Mouse (Mus musculus): ENCODE measurements around the gene Lamtor1. TPM values are rescaled to one million over a fixed set of nuclear protein-coding genes. Genes with fewer than 3 reads are reported as not detected.

Gene Lamtor1
- polyA plus RNA-seq, 1 experiment from 2014 or later = 168 TPM

DNA sequence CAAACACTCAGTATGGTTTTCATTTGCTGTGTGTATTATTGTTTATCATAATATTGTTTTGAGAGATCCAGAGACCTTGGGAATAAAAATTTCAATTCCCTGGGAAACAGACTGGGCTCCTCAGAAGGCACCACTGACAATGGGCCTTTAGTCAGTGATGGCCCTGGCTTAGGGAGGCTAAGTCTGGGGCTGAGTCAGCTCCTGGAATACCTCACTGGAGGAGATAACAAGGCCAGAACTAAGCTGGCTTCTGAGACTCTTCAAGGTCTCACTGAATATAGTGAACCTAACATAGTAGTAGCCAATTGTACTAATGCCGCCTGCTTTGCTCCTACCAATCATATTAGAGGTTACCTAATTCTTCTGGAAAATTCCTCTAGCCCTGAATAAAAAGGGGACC lies 29.7 kb upstream of the Lamtor1 start:
- DNase-seq (ENCODE audit: low spot score) = no peak
- Histone ChIP-seq H3K4me1 (no peaks in the 10 kb centered on the region), H3K27ac (replicated peaks) (no peak overlapping the region), H3K4me3 (no peak overlapping the region), H3K36me3 (replicated peaks) (no peaks in the 10 kb centered on the region), H3K27me3 (replicated peaks; ENCODE audit: low read depth, poor library complexity, severe bottlenecking) (no peaks in the 10 kb centered on the region), H3K9me3 (no peaks in the 10 kb centered on the region)
- 90% methylated on average over 1 of the region's 1 CpGs for whole genome bisulfite sequencing

DNA sequence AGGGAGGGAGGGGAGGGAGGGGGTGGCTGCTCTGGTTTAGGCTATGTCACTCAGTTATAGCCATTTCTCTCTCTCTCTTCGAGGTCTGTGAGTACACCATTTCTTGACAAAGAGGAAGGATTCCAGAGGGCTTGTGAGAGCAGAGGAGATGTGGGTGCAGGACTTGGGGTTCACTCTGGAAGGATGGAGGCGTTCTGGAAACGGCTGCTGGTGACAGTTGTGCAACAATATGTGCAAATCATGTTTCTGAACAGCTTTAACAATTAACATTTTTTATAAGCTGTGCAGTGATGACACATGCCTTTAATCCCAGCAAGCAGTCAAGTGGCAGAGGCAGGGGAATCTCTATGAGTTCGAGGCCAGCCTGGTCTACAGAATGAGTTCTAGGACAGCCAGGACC lies 24.8 kb upstream of the Lamtor1 start:
- Histone ChIP-seq H3K4me1 (no peaks in the 10 kb centered on the region), H3K27me3 (replicated peaks; ENCODE audit: low read depth, poor library complexity, severe bottlenecking) (no peaks in the 10 kb centered on the region), H3K4me3 (no peak overlapping the region), H3K27ac (replicated peaks) (no peak overlapping the region), H3K36me3 (replicated peaks) (no peaks in the 10 kb centered on the region), H3K9me3 (no peaks in the 10 kb centered on the region)
- 78% methylated on average over 4 of the region's 4 CpGs for WGBS
- DNase-seq (ENCODE audit: low spot score) = no peak

DNA sequence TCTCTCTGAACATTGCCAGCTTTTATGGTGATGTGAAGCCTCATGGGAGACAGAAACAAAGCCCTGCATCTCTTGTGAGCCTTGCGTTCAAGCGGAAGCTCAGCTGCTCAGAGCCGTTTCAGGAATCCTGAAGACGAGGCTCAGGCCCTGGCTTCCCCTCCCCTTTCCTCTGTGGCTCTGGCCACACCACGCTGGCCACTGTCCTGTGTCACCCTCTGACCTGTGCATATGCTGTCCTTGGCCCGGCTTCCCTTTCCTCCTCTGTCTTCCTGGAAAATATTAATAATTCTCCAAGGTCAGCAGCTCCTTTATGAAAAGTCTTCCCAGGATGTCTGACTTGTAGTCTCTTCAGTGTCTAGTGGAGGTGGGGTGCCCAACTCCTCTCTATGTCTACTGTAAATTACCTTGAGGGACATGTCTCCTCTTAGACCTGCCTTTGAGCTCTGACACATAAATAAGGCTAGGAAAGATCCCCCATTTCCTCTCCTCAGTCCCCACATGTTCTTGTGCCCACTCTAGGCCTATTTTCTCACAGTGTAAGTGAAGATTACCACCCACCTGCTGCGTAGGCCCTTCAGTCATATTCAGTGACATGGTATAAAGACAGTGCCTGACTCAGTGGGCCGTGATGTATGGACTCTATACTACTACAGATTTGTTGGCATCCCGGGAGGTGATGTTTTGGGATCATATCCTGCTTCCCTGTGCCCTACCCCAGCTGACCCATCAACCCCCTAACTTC lies 23.1 kb upstream of the Lamtor1 start:
- no peaks in the 10 kb centered on the region for H3K27me3 ChIP-seq (replicated peaks; ENCODE audit: low read depth, poor library complexity, severe bottlenecking)
- H3K4me3 ChIP-seq = no peak overlapping the region
- WGBS = 78% methylated on average over 9 of the region's 9 CpGs
- H3K36me3 ChIP-seq (replicated peaks) = no peaks in the 10 kb centered on the region
- H3K27ac ChIP-seq (replicated peaks) = 0 out of 2 replicates have a peak overlapping the region, but pooled peaks have one; percentile 14
- DNase-seq (ENCODE audit: low spot score) = no peak
- H3K4me1 ChIP-seq = no peaks in the 10 kb centered on the region
- H3K9me3 ChIP-seq = no peaks in the 10 kb centered on the region

DNA sequence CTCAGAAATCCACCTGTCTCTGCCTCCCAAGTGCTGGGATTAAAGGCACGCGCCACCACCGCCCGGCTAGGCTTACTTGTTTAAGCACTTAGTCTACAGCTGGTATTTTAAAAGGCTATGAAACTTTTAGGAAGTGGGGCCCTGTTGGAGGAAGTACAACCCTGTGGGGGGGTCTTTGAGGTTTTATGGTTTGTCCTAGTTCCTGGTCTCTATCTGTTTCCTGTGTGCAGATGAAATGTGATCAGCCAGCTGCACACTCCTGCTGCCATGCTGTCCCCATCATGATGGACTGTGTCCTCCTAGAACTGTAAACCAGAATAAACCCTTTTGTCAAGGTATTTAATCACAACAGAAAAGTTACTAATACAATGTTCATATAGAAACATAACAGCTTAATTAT lies 21.5 kb upstream of the Lamtor1 start:
- H3K9me3 ChIP-seq = no peaks in the 10 kb centered on the region
- no peak for DNase-seq (ENCODE audit: low spot score)
- no peak overlapping the region for H3K4me3 ChIP-seq
- no peaks in the 10 kb centered on the region for H3K36me3 ChIP-seq (replicated peaks)
- WGBS = 91% methylated on average over 4 of the region's 4 CpGs
- H3K27ac ChIP-seq (replicated peaks) = no peak overlapping the region
- H3K4me1 ChIP-seq = no peaks in the 10 kb centered on the region
- no peaks in the 10 kb centered on the region for H3K27me3 ChIP-seq (replicated peaks; ENCODE audit: low read depth, poor library complexity, severe bottlenecking)

DNA sequence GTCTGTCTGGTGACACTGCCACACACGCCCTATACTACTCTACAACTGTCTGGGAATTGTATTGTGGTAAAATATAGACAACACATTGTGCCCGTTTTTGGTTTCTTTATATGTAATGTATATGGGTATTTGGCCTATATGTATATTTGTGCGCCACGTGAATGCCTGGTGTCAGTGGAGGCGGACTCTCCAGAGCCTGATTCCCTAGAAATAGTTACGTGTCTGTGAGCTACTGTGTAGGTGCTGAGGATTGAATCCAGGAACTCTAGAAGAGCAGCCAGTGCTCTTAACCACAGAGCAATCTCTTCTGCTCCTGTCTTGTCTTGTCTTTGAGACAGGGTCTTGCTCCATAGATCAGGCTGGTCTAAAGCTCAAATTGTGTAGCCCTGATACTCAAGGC lies 19.4 kb upstream of the Lamtor1 start:
- no peak overlapping the region for H3K27ac ChIP-seq (replicated peaks)
- no peaks in the 10 kb centered on the region for H3K27me3 ChIP-seq (replicated peaks; ENCODE audit: low read depth, poor library complexity, severe bottlenecking)
- H3K36me3 ChIP-seq (replicated peaks) = no peaks in the 10 kb centered on the region
- H3K4me3 ChIP-seq = no peak overlapping the region
- WGBS = 87% methylated on average over 6 of the region's 6 CpGs
- DNase-seq (ENCODE audit: low spot score) = no peak
- H3K9me3 ChIP-seq = no peaks in the 10 kb centered on the region
- H3K4me1 ChIP-seq = no peaks in the 10 kb centered on the region

DNA sequence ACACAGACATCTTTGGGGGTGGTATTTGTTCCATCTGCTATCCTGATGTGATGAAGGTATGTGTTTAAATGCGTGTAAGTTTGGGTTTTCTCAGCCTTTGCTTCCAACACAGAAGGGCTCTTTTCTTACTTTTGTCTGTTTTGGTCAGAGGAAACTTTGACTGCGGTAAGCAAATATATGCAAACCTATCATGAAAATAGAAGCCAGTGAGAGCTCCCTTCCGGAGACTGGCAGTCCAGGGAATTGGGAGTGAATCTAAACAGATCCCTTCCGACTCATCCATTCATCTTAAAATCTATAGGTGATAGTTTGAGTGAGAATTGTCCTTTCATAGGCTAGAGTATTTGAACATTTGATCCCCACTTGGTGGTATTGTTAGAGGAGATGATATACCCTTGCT lies 17.2 kb upstream of the Lamtor1 start:
- Histone ChIP-seq H3K27ac (replicated peaks) (no peak overlapping the region), H3K27me3 (replicated peaks; ENCODE audit: low read depth, poor library complexity, severe bottlenecking) (no peaks in the 10 kb centered on the region), H3K9me3 (no peaks in the 10 kb centered on the region), H3K4me1 (no peaks in the 10 kb centered on the region), H3K4me3 (no peak overlapping the region), H3K36me3 (replicated peaks) (no peaks in the 10 kb centered on the region)
- DNase-seq (ENCODE audit: low spot score) = no peak
- 85% methylated on average over 4 of the region's 4 CpGs for WGBS

DNA sequence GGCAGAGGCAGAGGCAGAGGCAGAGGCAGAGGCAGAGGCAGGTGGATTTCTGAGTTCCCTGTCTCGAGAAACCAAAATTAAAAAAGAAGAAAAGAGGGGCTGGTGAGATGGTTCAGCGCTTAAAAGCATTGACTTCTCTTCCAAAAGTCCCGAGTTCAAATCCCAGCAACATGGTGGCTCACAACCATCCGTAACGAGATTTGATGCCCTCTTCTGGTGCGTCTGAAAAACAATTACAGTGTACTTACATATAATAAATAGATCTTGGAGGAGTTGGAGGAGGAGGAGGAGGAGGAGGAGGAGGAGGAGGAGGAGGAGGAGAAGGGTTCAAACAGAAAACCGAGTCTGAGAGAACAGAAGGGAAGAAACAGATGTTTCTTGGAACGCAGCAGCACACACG lies 10.0 kb upstream of the Lamtor1 start:
- DNase-seq (ENCODE audit: low spot score) = no peak
- H3K27ac ChIP-seq (replicated peaks) = peak overlapping the region; percentile 95
- H3K9me3 ChIP-seq = no peaks in the 10 kb centered on the region
- peaks cover 27% of the 10 kb centered on the region for H3K36me3 ChIP-seq (replicated peaks)
- peaks cover 14% of the 10 kb centered on the region for H3K4me1 ChIP-seq
- no peaks in the 10 kb centered on the region for H3K27me3 ChIP-seq (replicated peaks; ENCODE audit: low read depth, poor library complexity, severe bottlenecking)
- WGBS = 38% methylated on average over 9 of the region's 9 CpGs
- peak overlapping the region; percentile 68 for H3K4me3 ChIP-seq

DNA sequence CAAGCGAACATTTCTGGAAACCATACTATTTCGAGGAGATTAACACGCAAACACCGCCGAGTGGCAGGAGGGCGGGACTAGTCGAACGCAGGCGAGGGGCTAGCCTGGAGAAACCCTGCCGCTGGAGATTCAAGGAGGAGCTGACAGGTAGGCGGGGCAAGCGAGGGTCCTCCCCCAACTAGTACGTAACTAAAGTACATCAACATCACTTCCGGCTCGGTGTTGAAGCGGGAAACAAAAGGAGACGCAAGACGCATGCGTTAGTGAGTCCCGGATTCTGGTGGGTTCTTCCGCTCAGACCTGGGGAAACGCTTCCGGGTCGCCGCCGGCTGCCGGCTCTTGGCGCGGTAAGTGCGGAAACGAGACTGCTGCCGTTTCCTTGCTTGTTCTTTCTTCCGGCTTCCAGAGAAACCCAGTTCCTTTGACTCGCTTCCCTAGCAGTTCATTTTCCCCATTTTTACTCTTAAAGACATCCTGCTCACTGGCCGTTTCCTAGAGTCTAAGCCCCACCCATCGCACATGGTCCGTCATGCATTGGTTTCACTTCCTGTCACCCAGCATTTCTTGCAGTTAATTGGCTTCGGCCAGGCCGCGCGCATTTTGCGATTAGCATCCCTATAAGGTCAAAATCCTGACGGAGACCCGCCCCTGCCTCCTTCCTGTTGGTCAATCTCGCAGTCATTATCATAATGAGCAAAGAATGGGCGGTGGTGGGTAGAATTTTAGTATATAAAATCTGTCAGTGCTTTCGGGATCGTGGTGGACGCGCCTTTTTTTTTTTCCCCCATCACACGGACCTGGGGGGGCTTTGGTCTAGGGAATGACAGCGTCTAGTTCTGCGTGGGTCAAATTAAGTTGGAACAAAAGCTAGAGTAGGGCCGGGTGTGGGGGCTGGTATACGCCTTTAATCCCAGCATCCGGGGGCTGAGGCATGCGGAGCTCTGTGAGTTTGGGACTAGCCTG lies 9.3 kb upstream of the Lamtor1 start:
- no peaks in the 10 kb centered on the region for H3K27me3 ChIP-seq (replicated peaks; ENCODE audit: low read depth, poor library complexity, severe bottlenecking)
- peak overlapping the region; percentile 95 for H3K27ac ChIP-seq (replicated peaks)
- H3K4me3 ChIP-seq = peak overlapping the region; percentile 68
- no peaks in the 10 kb centered on the region for H3K9me3 ChIP-seq
- peak; percentile 96 for DNase-seq (ENCODE audit: low spot score)
- peaks cover 20% of the 10 kb centered on the region for H3K4me1 ChIP-seq
- WGBS = under 1% methylated on average over 57 of the region's 57 CpGs
- peaks cover 33% of the 10 kb centered on the region for H3K36me3 ChIP-seq (replicated peaks)

DNA sequence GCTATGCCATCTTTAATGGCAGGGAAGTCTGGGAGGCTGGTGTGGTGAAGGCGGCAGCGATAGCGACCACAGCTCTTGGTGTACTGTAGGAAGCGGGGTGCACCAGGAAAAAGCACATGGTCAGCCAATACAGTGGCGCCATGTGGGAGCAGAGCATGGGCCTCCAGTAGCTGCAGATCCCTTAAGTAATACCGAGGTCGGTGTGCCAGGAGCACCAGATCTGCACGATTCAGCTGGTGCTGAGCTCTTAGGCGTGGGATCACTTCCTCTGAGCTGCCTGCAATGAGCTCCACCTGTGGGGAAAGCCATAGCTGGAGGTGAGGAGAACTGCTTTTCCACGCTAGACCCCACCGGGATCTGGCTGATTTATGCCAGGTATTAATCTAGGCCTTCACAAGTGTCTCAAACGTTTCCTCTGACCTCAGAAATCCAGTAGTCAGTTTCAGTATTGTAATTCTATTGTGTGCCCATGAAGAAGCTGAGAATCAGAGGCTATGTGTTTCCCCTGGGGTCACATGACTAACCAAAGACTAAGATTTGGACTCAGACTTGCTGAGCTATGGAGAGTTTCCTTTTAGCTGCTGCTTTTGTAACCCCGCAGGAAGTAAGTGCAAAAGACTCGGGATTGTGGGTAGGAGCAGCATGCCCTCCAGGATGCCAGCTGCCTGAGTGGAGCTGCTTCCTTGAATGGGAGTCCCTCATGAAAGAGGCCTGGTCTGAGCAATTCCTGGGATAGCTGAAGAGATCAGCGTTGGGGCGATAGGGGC lies 5.2 kb upstream of the Lamtor1 start:
- Histone ChIP-seq H3K9me3 (no peaks in the 10 kb centered on the region), H3K4me3 (no peak overlapping the region)
- WGBS = 90% methylated on average over 16 of the region's 16 CpGs

DNA sequence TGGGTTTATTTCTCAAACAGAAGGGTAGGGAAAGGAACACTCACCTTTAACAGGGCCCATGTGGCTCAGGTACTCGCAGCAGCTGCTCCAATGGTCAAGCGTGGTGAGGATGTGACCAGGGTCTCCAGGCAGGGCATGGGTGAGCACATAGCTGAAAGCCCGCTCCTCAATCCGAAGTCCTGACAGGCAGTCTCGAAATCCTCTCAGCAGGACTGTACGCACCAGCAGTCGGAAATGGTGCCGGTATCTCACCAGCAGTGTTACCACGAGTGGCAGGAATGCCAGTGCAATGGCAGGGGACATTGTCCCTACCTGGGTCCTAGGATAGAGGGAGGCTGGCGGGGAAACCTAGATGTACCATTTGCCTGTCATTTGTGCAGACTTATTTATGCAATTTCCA lies 3.7 kb upstream of the Lamtor1 start:
- no peaks in the 10 kb centered on the region for H3K27me3 ChIP-seq (replicated peaks; ENCODE audit: low read depth, poor library complexity, severe bottlenecking)
- H3K27ac ChIP-seq (replicated peaks) = no peak overlapping the region
- no peaks in the 10 kb centered on the region for H3K9me3 ChIP-seq
- H3K4me1 ChIP-seq = peaks cover 31% of the 10 kb centered on the region
- H3K36me3 ChIP-seq (replicated peaks) = peaks cover 46% of the 10 kb centered on the region
- DNase-seq (ENCODE audit: low spot score) = no peak
- 95% methylated on average over 10 of the region's 10 CpGs for WGBS
- no peak overlapping the region for H3K4me3 ChIP-seq

More for the DNA sequence above, 5.2 kb upstream of the Lamtor1 start:
- no peak for DNase-seq (ENCODE audit: low spot score)
- Histone ChIP-seq H3K27ac (replicated peaks) (0 out of 2 replicates have a peak overlapping the region, but pooled peaks have one; percentile 24), H3K4me1 (peaks cover 24% of the 10 kb centered on the region), H3K36me3 (replicated peaks) (peaks cover 46% of the 10 kb centered on the region), H3K27me3 (replicated peaks; ENCODE audit: low read depth, poor library complexity, severe bottlenecking) (no peaks in the 10 kb centered on the region)

DNA sequence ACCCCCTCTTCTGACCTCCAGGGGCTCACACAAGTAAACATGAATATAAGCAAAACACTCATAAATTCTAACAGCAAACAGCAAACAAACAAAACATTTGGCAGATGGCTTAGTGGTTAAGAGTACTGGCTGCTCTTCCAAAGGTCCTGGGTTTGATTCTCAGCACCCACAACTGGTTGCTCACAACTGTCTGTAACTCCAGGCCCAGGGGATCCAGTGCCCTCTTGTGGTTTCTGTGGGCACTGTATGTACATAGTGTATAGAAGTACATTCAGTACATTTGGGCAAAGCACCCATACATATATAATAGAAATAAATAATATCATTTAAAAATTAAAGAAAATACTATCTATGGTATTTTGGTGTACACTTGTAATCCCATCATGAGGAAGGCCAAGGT lies 2.9 kb upstream of the Lamtor1 start:
- no peak for DNase-seq (ENCODE audit: low spot score)
- H3K4me3 ChIP-seq = no peak overlapping the region
- no peaks in the 10 kb centered on the region for H3K27me3 ChIP-seq (replicated peaks; ENCODE audit: low read depth, poor library complexity, severe bottlenecking)
- peaks cover 45% of the 10 kb centered on the region for H3K36me3 ChIP-seq (replicated peaks)
- no peak overlapping the region for H3K27ac ChIP-seq (replicated peaks)
- H3K4me1 ChIP-seq = peaks cover 32% of the 10 kb centered on the region
- no peaks in the 10 kb centered on the region for H3K9me3 ChIP-seq

DNA sequence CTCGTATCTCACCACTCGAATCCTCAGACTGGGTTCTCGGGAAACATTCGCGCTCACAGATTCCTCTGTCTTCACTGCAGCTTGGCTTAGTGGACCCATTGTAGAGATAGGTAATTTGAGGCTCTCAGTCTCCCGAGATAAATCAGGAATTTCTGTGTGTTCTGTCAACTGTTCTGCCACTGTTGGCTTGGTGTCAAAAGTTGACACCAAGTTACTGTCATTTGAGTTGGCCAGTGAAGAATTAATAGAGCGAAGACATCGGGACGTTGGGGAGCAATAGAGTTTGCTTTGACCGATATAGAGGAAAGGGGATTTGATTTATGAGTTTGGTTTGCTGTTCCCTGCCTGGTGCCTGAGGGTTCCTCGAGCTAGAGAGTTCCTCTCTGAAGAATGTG lies 580 bp downstream of the Lamtor1 start, which contains the start of gene Tomt:
Tomt (minus strand) TSS at position 73 of the 395 bp plus-strand sequence.
- Histone ChIP-seq H3K27ac (replicated peaks) (peak within 1 kb of the TSS; percentile 97), H3K36me3 (replicated peaks) (peaks cover 46% of the 10 kb centered on the region), H3K27me3 (replicated peaks; ENCODE audit: low read depth, poor library complexity, severe bottlenecking) (no peaks in the 10 kb centered on the region), H3K4me1 (peaks cover 21% of the 10 kb centered on the region), H3K4me3 (peak within 1 kb of the TSS; percentile 82), H3K9me3 (no peaks in the 10 kb centered on the region)
- WGBS = 21% methylated on average over 11 of the region's 11 CpGs
- DNase-seq (ENCODE audit: low spot score) = no peak

Data from embryonic facial prominence, embryonic 10.5 days (tissue).